Mouse (Mus musculus) MEL (cell line): Measurements from ENCODE around the gene Smndc1. TPM values are rescaled to one million over a fixed set of nuclear protein-coding genes. Genes with fewer than 3 reads are reported as not detected.

Experiments used
- DNase-seq: peaks from one replicate; pipeline ENCODE4 v3.0.0; 2011; ENCODE audit warnings: low read depth, low spot score
- H3K27ac ChIP-seq: 2 replicates; pipeline ENCODE4 v1.5.1; 2012; ENCODE audit warnings: low read depth, mild to moderate bottlenecking, control low read depth, low read length, moderate library complexity; ENCODE audit not compliant: control insufficient read depth
- H3K27me3 ChIP-seq, 2 experiments: fragments of 150-350 bp in 1 of 2; sonication (generic) in 1 of 2; 2 replicates each; pipeline ENCODE4 v1.6.1; 2012; ENCODE audit warnings: low read length in 2 of 2, mild to moderate bottlenecking in 2 of 2, improper control_type of control experiment in 1 of 2, moderate library complexity in 1 of 2; ENCODE audit not compliant: insufficient read depth in 2 of 2, control insufficient read depth in 1 of 2
- H3K36me3 ChIP-seq, 2 experiments: 2 replicates each; pipeline ENCODE4 v1.6.1; 2012 to 2014; ENCODE audit warnings: low read length in 2 of 2, improper control_type of control experiment in 1 of 2, inconsistent platforms in 1 of 2, mild to moderate bottlenecking in 1 of 2; ENCODE audit not compliant: insufficient read depth in 2 of 2, control insufficient read depth in 1 of 2
- H3K4me1 ChIP-seq, 2 experiments: fragments of 150-350 bp in 1 of 2; sonication (generic) in 1 of 2; 2 replicates each; pipeline ENCODE4 v1.6.1; 2012; ENCODE audit warnings: low read length in 2 of 2, improper control_type of control experiment in 1 of 2, mild to moderate bottlenecking in 1 of 2; ENCODE audit not compliant: insufficient read depth in 2 of 2, control insufficient read depth in 1 of 2
- H3K4me3 ChIP-seq, 2 experiments: fragments of 150-350 bp in 1 of 2; sonication (generic) in 1 of 2; 2 replicates each; pipeline ENCODE4 v1.5.1; 2012; ENCODE audit warnings: low read depth in 2 of 2, low read length in 2 of 2, mild to moderate bottlenecking in 2 of 2, moderate library complexity in 2 of 2, control low read depth in 1 of 2, improper control_type of control experiment in 1 of 2; ENCODE audit not compliant: control insufficient read depth in 1 of 2, insufficient read depth in 1 of 2
- H3K79me2 ChIP-seq: 2 replicates; pipeline ENCODE4 v1.6.1; 2012; ENCODE audit warnings: mild to moderate bottlenecking, low read length, moderate library complexity; ENCODE audit not compliant: control insufficient read depth, poor library complexity, insufficient read depth
- H3K9ac ChIP-seq: 2 replicates; pipeline ENCODE4 v1.6.1; 2012; ENCODE audit warnings: low read depth, mild to moderate bottlenecking, control low read depth, low read length, moderate library complexity; ENCODE audit not compliant: control insufficient read depth, poor library complexity, severe bottlenecking
- H3K9me3 ChIP-seq: fragments of 150-350 bp; sonication (generic); replicated peaks from 2 replicates; pipeline ENCODE4 v1.6.1; 2012; ENCODE audit warnings: mild to moderate bottlenecking, low read length, improper control_type of control experiment, moderate library complexity; ENCODE audit not compliant: insufficient read depth
- CHD1 ChIP-seq: IDR thresholded peaks from 2 replicates; pipeline ENCODE4 v1.6.1; 2012; ENCODE audit warnings: low read depth, mild to moderate bottlenecking, inconsistent platforms, low read length, improper control_type of control experiment
- CTCF ChIP-seq, 3 experiments: IDR thresholded peaks in 2 of 3; conservative IDR thresholded peaks in 1 of 3; 2 replicates each; pipeline ENCODE4 v1.5.1; 2011 to 2012; ENCODE audit warnings: low read length in 3 of 3, low read depth in 2 of 3, mild to moderate bottlenecking in 2 of 3, improper control_type of control experiment in 1 of 3, inconsistent platforms in 1 of 3, mixed read lengths in 1 of 3, moderate library complexity in 1 of 3; ENCODE audit not compliant: control insufficient read depth in 1 of 3, insufficient read depth in 1 of 3, poor library complexity in 1 of 3, severe bottlenecking in 1 of 3
- GABPA ChIP-seq: IDR thresholded peaks from 2 replicates; pipeline ENCODE4 v1.6.1; 2012; ENCODE audit warnings: low read depth, mild to moderate bottlenecking, inconsistent platforms, low read length, improper control_type of control experiment, moderate library complexity
- KAT2A ChIP-seq: conservative IDR thresholded peaks from 2 replicates; pipeline ENCODE4 v1.6.1; 2012; ENCODE audit warnings: low read depth, low read length, improper control_type of control experiment, inconsistent platforms
- MAX ChIP-seq: IDR thresholded peaks from 2 replicates; pipeline ENCODE4 v1.6.1; 2011; ENCODE audit warnings: low read length, improper control_type of control experiment
- MAZ ChIP-seq: IDR thresholded peaks from 2 replicates; pipeline ENCODE4 v1.6.1; 2012; ENCODE audit warnings: low read depth, mild to moderate bottlenecking, inconsistent platforms, low read length, improper control_type of control experiment
- MEF2A ChIP-seq: IDR thresholded peaks from 2 replicates; pipeline ENCODE4 v1.6.1; 2014; ENCODE audit warnings: low read depth, mild to moderate bottlenecking, inconsistent platforms, low read length, improper control_type of control experiment; ENCODE audit not compliant: poor library complexity, insufficient replicate concordance, severe bottlenecking; ENCODE audit errors: extremely low read depth
- MXI1 ChIP-seq: IDR thresholded peaks from 2 replicates; pipeline ENCODE4 v1.6.1; 2011; ENCODE audit warnings: mild to moderate bottlenecking, low read depth, low read length, improper control_type of control experiment
- POLR2AphosphoS2 ChIP-seq: IDR thresholded peaks from 2 replicates; pipeline ENCODE4 v1.6.1; 2011; ENCODE audit warnings: low read length, improper control_type of control experiment
- POLR2AphosphoS5 ChIP-seq: IDR thresholded peaks from 2 replicates; pipeline ENCODE4 v1.6.1; 2012; ENCODE audit warnings: low read depth, borderline replicate concordance, mild to moderate bottlenecking, inconsistent platforms, low read length, moderate library complexity, mixed read lengths
- TAL1 ChIP-seq: IDR thresholded peaks from 2 replicates; pipeline ENCODE4 v1.6.1; 2012; ENCODE audit warnings: mild to moderate bottlenecking, inconsistent platforms, low read length, moderate library complexity, mixed read lengths
- UBTF ChIP-seq: IDR thresholded peaks from 2 replicates; pipeline ENCODE4 v1.6.1; 2012; ENCODE audit warnings: low read depth, mild to moderate bottlenecking, inconsistent platforms, low read length, improper control_type of control experiment, moderate library complexity, borderline replicate concordance; ENCODE audit not compliant: insufficient read depth
- USF2 ChIP-seq, 2 experiments: IDR thresholded peaks; 2 replicates each; pipeline ENCODE4 v1.6.1; 2011 to 2012; ENCODE audit warnings: improper control_type of control experiment in 2 of 2, low read length in 2 of 2, borderline replicate concordance in 1 of 2, inconsistent platforms in 1 of 2, low read depth in 1 of 2, mild to moderate bottlenecking in 1 of 2; ENCODE audit not compliant: insufficient read depth in 1 of 2
- ZMIZ1 ChIP-seq: IDR thresholded peaks from 2 replicates; pipeline ENCODE4 v1.6.1; 2012; ENCODE audit warnings: low read depth, mild to moderate bottlenecking, inconsistent platforms, low read length, improper control_type of control experiment, moderate library complexity
- polyA plus RNA-seq, 2 experiments: library from polyadenylated mRNA; stranded (reverse) in 1 of 2; unstranded in 1 of 2; fragments of >175 nt in 1 of 2; fragments of >200 nt in 1 of 2; gene quantifications; 2 replicates each; pipeline versions ENCODE4 v1.2.1 to v1.2.4; 2012; ENCODE audit warnings: low replicate concordance in 2 of 2, low read depth in 1 of 2; ENCODE audit not compliant: insufficient read length in 2 of 2, insufficient read depth in 1 of 2, missing spikeins in 1 of 2
- total RNA-seq: library from RNA; depleted of rRNA; stranded (reverse); fragments of 300-350 nt; gene quantifications from 2 replicates; pipeline ENCODE4 v1.2.3, GENCODE M21; 2012

Gene Smndc1
- total and polyA plus RNA-seq, 3 experiments: 27.5 to 166 (median 114) TPM

GRCm38 (mm10) chr19:53437311-53437958 is 47.1 kb upstream of the Smndc1 start:
- no peak for DNase-seq
- H3K27ac ChIP-seq: no peak overlapping the region

GRCm38 (mm10) chr19:53433949-53434689 is 43.7 kb upstream of the Smndc1 start:
- Histone ChIP-seq H3K36me3 (no peaks in the 10 kb centered on the region), H3K27me3 (peaks cover 6% of the 10 kb centered on the region in 2 experiments), H3K9me3 (no peaks in the 10 kb centered on the region), H3K79me2 (no peaks in the 10 kb centered on the region), H3K4me1 (no peaks in the 10 kb centered on the region), H3K27ac (no peak overlapping the region), H3K4me3 (no peak overlapping the region), H3K9ac (no peak overlapping the region)
- DNase-seq: no peak
- TF ChIP-seq GABPA (no peak), POLR2AphosphoS5 (no peak), MXI1 (no peak), ZMIZ1 (no peak)

More at GRCm38 (mm10) chr19:53437311-53437958, 47.1 kb upstream of the Smndc1 start:
- Histone ChIP-seq H3K9me3 (no peaks in the 10 kb centered on the region), H3K36me3 (no peaks in the 10 kb centered on the region), H3K27me3 (peaks cover 8 to 12% of the 10 kb centered on the region in 2 experiments), H3K79me2 (no peaks in the 10 kb centered on the region), H3K4me3 (no peak overlapping the region), H3K4me1 (no peaks in the 10 kb centered on the region)
- TF ChIP-seq MEF2A (no peak), MAX (no peak), USF2 (IDR thresholded peaks at IDR 0.05; ENCODE audit: borderline replicate concordance in 1 of 2, insufficient read depth in 1 of 2, low read depth in 1 of 2, low read length in 2 of 2) (no peak), CHD1 (no peak), KAT2A (no peak), POLR2AphosphoS2 (no peak), TAL1 (no peak), MAZ (no peak), UBTF (no peak), CTCF (IDR thresholded peaks at IDR 0.05 in 2 of 3, conservative IDR thresholded peaks at IDR 0.05 in 1 of 3; ENCODE audit: control insufficient read depth in 1 of 3, insufficient read depth in 1 of 3, low read depth in 2 of 3, low read length in 3 of 3, poor library complexity in 1 of 3, severe bottlenecking in 1 of 3) (no peak)
- TF ChIP-seq, all 39 proteins: peak for 0
- no peak overlapping the region for H3K9ac ChIP-seq
